Mouse (Mus musculus) neural tube, embryonic 12.5 days (tissue): ENCODE measurements at regions not wholly inside any gene's neighbourhood (a gene's known extent, or its start where the extent isn't known, plus 50 kb on each side); places are given as distances from the start of the nearest gene placed in this dataset.

Experiments
- ATAC-seq: fragments of 200-750 bp; cut with Nextera tagmentation; 2 replicates; pipeline ENCODE4 v1.8.0; 2017; ENCODE audit warnings: low read depth, mild to moderate bottlenecking, moderate TSS enrichment, moderate library complexity; ENCODE audit not compliant: low FRiP score
- H3K27ac ChIP-seq: fragments of 300-500 bp; sonication (generic); 2 replicates; pipeline ENCODE4 v1.5.1; 2016
- H3K27me3 ChIP-seq: fragments of 300-500 bp; sonication (generic); replicated peaks from 2 replicates; pipeline ENCODE4 v1.6.1; 2016; ENCODE audit warnings: mild to moderate bottlenecking
- H3K36me3 ChIP-seq: fragments of 300-500 bp; sonication (generic); 2 replicates; pipeline ENCODE4 v1.6.1; 2016; ENCODE audit warnings: mild to moderate bottlenecking
- H3K4me1 ChIP-seq: fragments of 300-500 bp; sonication (generic); 2 replicates; pipeline ENCODE4 v1.6.1; 2016
- H3K4me2 ChIP-seq: fragments of 300-500 bp; sonication (generic); replicated peaks from 2 replicates; pipeline ENCODE4 v1.6.1; 2016; ENCODE audit warnings: mild to moderate bottlenecking
- H3K4me3 ChIP-seq: fragments of 300-500 bp; sonication (generic); 2 replicates; pipeline ENCODE4 v1.5.1; 2016
- H3K9ac ChIP-seq: fragments of 300-500 bp; sonication (generic); 2 replicates; pipeline ENCODE4 v1.6.1; 2016; ENCODE audit warnings: mild to moderate bottlenecking
- H3K9me3 ChIP-seq: fragments of 300-500 bp; sonication (generic); 2 replicates; pipeline ENCODE4 v1.6.1; 2016; ENCODE audit warnings: mild to moderate bottlenecking
- WGBS: fragments of 180-500 bp; shearing (Covaris S2); methylation state at CpG from one replicate; pipeline ENCODE4 v1.1.7; 2016; 5-methylcytosine and 5-hydroxymethylcytosine counted together

DNA sequence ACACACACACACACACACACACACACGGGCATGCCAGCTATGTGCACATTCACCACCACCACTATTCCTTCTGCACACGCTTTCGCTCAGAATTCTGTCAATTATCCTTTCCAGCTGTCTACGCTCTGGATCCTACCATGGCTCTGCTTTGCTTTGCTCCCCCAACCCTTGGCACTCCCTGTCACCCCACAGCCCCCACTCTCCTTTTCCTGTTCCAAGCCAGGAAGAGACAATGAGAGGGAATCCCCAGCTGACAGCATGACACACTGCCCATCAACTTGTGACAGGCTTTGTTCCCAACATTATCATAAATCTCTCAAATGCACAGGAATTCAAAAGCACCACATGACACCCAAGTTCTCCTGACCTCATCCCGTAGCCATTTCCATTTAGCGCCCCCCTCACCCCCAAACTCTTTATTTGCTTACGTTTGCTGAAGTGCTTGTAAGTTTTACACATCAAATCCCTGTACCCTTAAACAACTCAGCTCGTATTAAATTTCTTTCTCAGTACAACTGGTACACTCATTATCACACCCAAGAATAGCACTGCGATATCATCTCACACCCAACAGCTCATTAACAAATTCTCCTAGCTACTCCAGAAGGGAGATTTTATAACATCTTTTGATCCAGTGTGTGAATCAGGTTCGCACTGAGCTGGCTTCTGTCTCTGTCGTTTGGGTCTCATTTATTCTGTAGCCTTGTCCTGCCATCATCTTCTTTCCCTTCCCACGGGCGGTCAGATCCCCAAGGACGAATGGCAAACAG, 140.3 kb downstream of the Ptpn20 start:
- WGBS: 49% methylated on average over 14 of the region's 14 CpGs
- Histone ChIP-seq H3K9ac (no peak overlapping the region), H3K4me2 (no peak overlapping the region), H3K27ac (no peak overlapping the region), H3K4me1 (peaks cover 21% of the 10 kb centered on the region), H3K27me3 (no peaks in the 10 kb centered on the region), H3K4me3 (no peak overlapping the region), H3K9me3 (no peaks in the 10 kb centered on the region), H3K36me3 (no peaks in the 10 kb centered on the region)
- ATAC-seq: no peak

DNA sequence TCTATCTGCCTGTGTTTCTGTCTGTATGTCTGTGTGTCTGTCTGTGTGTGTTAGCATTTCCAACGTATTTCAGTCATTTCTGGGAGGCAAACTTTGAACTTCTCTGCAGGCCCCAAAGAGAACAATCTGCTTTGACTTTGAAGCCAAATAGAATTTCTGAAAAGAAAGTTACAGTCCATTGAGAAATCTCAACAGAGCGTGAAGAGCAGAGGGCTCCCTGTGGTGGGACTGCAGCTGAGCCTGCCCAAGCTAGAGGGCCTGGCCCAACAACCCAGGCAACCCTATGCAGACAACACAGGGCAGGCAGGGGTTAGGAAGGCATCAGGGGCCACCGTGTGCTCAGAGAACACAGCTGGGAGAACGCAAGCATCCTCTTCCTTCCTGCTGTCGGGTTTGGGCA, 143.7 kb downstream of the Ptpn20 start:
- ATAC-seq: peak; percentile 70
- WGBS: 22% methylated on average over 5 of the region's 5 CpGs
- Histone ChIP-seq H3K4me3 (no peak overlapping the region), H3K4me1 (peaks cover 24% of the 10 kb centered on the region), H3K27me3 (no peaks in the 10 kb centered on the region), H3K36me3 (no peaks in the 10 kb centered on the region), H3K4me2 (no peak overlapping the region), H3K27ac (peak overlapping the region; percentile 27; the same call in 1 of the 2 replicates), H3K9me3 (no peaks in the 10 kb centered on the region), H3K9ac (no peak overlapping the region)

DNA sequence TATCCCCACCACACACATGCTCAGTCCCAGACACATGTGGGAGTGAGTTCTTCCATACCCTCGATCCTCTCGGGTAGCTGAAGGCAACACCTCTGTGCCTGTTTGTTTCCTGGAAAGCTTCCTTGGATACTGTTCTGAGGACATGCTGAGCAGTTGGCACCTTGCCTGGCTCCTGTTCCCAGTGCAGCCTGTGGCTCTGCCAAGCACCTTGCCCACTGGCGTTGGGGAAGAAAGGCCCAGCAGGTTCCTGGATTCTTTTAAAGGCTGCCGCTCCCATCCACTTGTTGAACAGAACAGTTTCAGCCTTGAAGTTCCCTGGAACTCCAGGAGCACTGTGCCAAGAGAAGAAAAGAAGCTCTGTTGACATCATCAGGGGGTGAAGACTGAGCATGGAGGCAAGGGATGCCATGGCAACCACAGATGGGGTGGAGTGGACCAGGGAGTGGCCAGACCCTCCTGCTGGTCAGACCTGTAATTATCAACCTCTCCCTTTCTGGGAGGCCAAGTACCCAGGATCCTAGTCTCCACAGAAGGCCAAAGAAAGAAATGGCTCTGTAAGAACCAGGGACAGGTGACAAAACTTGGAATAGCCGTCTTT, 145.5 kb downstream of the Ptpn20 start:
- Histone ChIP-seq H3K4me2 (no peak overlapping the region), H3K4me3 (no peak overlapping the region), H3K36me3 (no peaks in the 10 kb centered on the region), H3K27me3 (no peaks in the 10 kb centered on the region), H3K9me3 (no peaks in the 10 kb centered on the region), H3K4me1 (peaks cover 17% of the 10 kb centered on the region), H3K9ac (no peak overlapping the region), H3K27ac (no peak overlapping the region)
- ATAC-seq: no peak
- 67% methylated on average over 5 of the region's 5 CpGs for WGBS

DNA sequence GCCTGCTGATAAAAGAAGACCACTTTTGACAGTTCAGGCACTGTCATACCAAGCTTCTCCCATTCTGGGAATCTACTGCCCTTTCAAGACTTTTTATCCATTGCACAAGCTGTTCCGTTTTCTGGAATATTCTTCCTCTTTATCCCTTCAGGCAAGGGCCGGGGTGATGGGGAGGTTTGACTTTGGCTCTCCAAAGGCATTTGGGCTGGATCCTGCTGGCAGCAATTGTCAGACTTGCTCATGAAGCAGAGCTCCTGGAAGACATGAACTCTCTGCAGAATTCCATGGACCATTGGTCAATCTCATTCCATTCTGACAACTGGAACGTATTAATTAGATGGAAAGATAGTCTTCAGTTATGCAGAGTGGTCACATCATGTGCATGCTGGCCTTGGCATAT, 146.6 kb downstream of the Ptpn20 start:
- no peak for ATAC-seq
- Histone ChIP-seq H3K4me2 (no peak overlapping the region), H3K4me1 (peaks cover 17% of the 10 kb centered on the region), H3K9me3 (no peaks in the 10 kb centered on the region), H3K4me3 (no peak overlapping the region), H3K36me3 (no peaks in the 10 kb centered on the region), H3K27me3 (no peaks in the 10 kb centered on the region), H3K9ac (no peak overlapping the region), H3K27ac (no peak overlapping the region)
- 90% methylated on average over 3 of the region's 3 CpGs for WGBS

DNA sequence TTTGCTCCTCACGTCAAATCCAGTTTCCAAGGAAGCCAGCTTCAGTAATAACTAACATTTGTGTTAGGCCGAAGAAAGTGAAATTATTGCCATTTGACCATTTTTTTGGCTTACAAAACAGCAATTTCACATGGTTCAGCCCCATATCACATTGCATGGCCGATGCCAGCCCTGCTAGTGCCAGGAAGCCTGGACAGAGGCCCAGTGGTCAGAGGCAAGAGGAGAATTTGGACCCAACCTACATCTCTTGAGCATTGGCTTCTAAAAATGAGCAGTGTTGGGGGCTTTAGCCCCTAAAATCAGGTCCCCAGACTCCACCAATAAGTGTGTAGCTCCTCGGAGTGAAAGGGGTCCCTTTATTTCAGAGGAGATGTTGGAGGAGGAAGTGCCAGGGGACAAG, 157.2 kb downstream of the Ptpn20 start:
- Histone ChIP-seq H3K4me3 (no peak overlapping the region), H3K9me3 (no peaks in the 10 kb centered on the region), H3K4me2 (no peak overlapping the region), H3K36me3 (no peaks in the 10 kb centered on the region), H3K4me1 (no peaks in the 10 kb centered on the region), H3K9ac (no peak overlapping the region), H3K27ac (no peak overlapping the region), H3K27me3 (no peaks in the 10 kb centered on the region)
- WGBS: 90% methylated on average over 4 of the region's 4 CpGs
- ATAC-seq: no peak

DNA sequence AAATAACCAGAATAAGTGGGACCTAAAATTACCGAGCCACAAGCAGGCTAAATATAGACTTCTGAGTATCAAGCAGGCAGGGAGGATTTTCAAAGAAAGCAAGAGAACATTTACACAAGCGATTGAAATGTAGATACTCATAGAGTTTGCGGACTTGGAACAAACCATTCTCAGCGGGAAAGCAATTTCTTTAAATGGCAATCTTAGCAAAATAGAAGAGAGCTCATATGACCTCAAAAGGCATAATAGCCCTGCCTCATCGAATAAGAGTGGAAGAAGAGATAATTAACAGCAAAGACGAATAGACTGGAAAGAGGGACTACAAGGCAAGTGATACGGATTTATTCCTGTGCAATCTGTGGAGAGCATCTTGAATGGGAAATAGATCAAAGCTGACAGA, 163.7 kb upstream of the Gdf10 start:
- Histone ChIP-seq H3K36me3 (no peaks in the 10 kb centered on the region), H3K4me2 (no peak overlapping the region), H3K9ac (no peak overlapping the region), H3K27me3 (no peaks in the 10 kb centered on the region), H3K27ac (no peak overlapping the region), H3K4me1 (no peaks in the 10 kb centered on the region), H3K4me3 (no peak overlapping the region), H3K9me3 (no peaks in the 10 kb centered on the region)
- ATAC-seq: no peak
- 45% methylated on average over 7 of the region's 7 CpGs for WGBS

- H3K4me1 ChIP-seq: no peaks in the 10 kb centered on the region
- no peak overlapping the region for H3K9ac ChIP-seq
- no peak overlapping the region for H3K27ac ChIP-seq
- no peaks in the 10 kb centered on the region for H3K36me3 ChIP-seq
- no peak for ATAC-seq
- WGBS: 72% methylated on average over 3 of the region's 3 CpGs
- H3K27me3 ChIP-seq: no peaks in the 10 kb centered on the region
- no peak overlapping the region for H3K4me2 ChIP-seq
- H3K9me3 ChIP-seq: no peaks in the 10 kb centered on the region
- no peak overlapping the region for H3K4me3 ChIP-seq
Observed at GRCm38 (mm10) chr14:33763641-33764046, 159.7 kb upstream of the Gdf10 start.

- H3K36me3 ChIP-seq: no peaks in the 10 kb centered on the region
- no peaks in the 10 kb centered on the region for H3K9me3 ChIP-seq
- no peak overlapping the region for H3K27ac ChIP-seq
- no peaks in the 10 kb centered on the region for H3K4me1 ChIP-seq
- no peaks in the 10 kb centered on the region for H3K27me3 ChIP-seq
- H3K9ac ChIP-seq: no peak overlapping the region
- 86% methylated on average over 1 of the region's 1 CpGs for WGBS
- H3K4me3 ChIP-seq: no peak overlapping the region
- ATAC-seq: no peak
- H3K4me2 ChIP-seq: no peak overlapping the region
Observed at GRCm38 (mm10) chr14:33765767-33766166, 157.6 kb upstream of the Gdf10 start.

DNA sequence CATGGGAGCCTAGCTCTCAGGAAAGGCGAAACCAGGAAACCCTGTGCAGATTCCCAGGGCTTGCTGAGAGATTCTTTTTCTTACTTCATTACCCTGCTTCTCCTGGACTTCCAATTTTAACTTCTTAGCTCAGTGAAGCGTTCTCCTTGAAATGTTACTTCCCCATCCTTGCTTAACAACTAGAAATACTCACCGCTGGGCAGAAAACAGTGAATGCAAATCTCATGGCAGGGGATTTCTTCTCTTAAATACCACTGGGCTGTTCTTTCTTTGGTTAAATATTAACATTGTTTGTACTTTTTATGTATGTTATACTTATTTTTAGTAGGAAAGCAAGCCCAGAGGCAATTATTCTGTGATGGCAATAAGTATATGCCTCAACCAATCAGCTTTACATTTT, 151.0 kb upstream of the Gdf10 start:
- Histone ChIP-seq H3K4me2 (no peak overlapping the region), H3K27me3 (no peaks in the 10 kb centered on the region), H3K4me3 (no peak overlapping the region), H3K9ac (no peak overlapping the region), H3K4me1 (no peaks in the 10 kb centered on the region), H3K9me3 (no peaks in the 10 kb centered on the region), H3K27ac (no peak overlapping the region), H3K36me3 (no peaks in the 10 kb centered on the region)
- no peak for ATAC-seq
- 92% methylated on average over 3 of the region's 3 CpGs for WGBS

DNA sequence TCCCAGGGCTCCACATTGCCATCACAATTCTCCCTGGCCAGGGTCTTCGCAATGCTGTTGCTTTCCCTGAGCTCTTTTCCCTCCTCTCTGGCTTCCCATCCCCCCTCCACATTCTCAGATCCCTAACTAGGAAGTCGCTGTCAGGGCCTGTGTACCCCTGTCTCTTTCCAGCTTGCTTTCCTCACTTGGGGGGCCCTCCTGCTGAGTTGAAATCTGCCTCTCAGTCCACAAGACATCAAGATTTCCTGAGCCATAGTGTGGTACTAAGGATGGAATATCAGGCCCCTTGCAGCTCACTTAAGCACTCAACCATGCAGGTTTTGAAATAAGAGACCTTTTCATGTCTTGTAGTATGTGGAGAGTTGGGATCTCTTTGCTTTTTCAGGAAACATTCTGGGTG, 133.8 kb upstream of the Gdf10 start:
- WGBS: 28% methylated on average over 2 of the region's 2 CpGs
- Histone ChIP-seq H3K9ac (no peak overlapping the region), H3K4me2 (no peak overlapping the region), H3K4me3 (no peak overlapping the region), H3K9me3 (no peaks in the 10 kb centered on the region), H3K27me3 (no peaks in the 10 kb centered on the region), H3K36me3 (no peaks in the 10 kb centered on the region), H3K27ac (no peak overlapping the region), H3K4me1 (peaks cover 5% of the 10 kb centered on the region; the same call in 1 of the 2 replicates)
- ATAC-seq: no peak

DNA sequence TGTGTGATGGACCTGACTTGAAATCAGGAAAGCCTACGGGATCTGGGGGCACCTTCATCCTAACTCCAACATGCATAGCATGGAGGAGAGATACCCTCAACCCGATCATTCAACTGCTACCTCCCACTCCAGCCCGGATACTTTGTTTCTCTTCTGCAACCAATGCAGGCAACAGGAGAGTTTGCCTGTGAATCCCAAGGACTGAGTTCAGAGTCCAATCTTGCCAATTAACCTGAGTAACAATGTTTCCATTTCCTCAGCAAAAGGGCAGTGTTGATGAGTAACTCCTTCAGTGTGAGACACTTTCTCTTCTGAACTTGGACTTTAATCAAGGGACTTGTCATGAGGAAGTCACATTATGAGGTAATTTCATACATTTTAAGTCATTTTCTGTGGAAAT, 129.1 kb upstream of the Gdf10 start:
- H3K4me3 ChIP-seq: no peak overlapping the region
- ATAC-seq: no peak
- no peak overlapping the region for H3K27ac ChIP-seq
- no peak overlapping the region for H3K4me2 ChIP-seq
- no peaks in the 10 kb centered on the region for H3K9me3 ChIP-seq
- no peak overlapping the region for H3K9ac ChIP-seq
- H3K4me1 ChIP-seq: peaks cover 18% of the 10 kb centered on the region
- WGBS: 62% methylated on average over 3 of the region's 3 CpGs
- H3K27me3 ChIP-seq: no peaks in the 10 kb centered on the region
- H3K36me3 ChIP-seq: no peaks in the 10 kb centered on the region

DNA sequence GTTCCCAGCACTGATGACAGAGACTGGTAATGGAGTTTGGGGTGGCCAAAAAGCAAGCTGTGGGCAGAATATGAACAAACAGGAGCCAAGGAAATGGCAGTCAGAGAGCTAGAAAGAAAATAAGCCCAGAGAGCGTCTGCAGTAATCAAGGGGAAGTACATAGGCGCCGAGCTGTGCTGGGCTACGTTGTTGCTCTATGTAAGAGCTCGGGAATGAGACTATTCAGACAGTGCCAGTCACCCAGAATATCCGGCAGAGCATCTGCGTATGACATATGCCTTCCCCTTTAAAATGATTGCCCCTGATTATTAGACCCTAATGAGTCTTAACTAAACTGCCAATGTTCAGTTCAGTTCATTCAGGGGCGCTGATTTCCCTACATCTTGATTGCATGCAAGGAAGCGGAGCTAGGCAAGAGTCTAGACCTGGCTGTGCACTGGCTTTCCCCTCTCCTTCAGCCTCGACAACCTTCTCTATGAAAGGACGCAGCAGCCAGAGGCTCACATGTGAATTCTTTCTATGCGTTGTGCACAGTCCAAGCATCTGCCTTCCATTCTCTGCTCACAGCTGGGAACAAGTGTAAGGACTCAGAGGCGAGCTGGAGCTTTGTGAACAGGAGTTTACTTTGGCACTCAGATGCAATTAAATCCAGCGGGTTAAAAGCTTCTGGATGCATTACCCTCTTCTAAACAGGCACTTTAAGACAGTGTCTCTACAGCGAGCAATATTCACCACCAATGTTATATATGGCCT, 125.7 kb upstream of the Gdf10 start:
- no peak for ATAC-seq
- H3K4me1 ChIP-seq: peaks cover 18% of the 10 kb centered on the region
- H3K27me3 ChIP-seq: no peaks in the 10 kb centered on the region
- H3K4me3 ChIP-seq: no peak overlapping the region
- WGBS: 61% methylated on average over 15 of the region's 15 CpGs
- no peaks in the 10 kb centered on the region for H3K36me3 ChIP-seq
- H3K9ac ChIP-seq: no peak overlapping the region
- no peak overlapping the region for H3K4me2 ChIP-seq
- no peaks in the 10 kb centered on the region for H3K9me3 ChIP-seq
- no peak overlapping the region for H3K27ac ChIP-seq
